Mouse (Mus musculus) kidney, adult 11 months (tissue): ENCODE measurements at regions not wholly inside any gene's neighbourhood (a gene's known extent, or its start where the extent isn't known, plus 50 kb on each side); places are given as distances from the start of the nearest gene placed in this dataset.
"Not testable (repeated sequence)": the region's sequence is repeated elsewhere in the genome, so short reads cannot be mapped to it uniquely, and the experiment has no call there.

Source experiments
- DNase-seq: peaks from one replicate; pipeline ENCODE4 v3.0.0; 2022

GRCm38 (mm10) chr3:16533643-16534042, 527.4 kb upstream of the Gm5150 start:
- no peak for DNase-seq

GRCm38 (mm10) chr3:16527511-16527910, 521.3 kb upstream of the Gm5150 start:
- not testable (repeated sequence) for DNase-seq

- DNase-seq = not testable (repeated sequence)
These were observed 482.2 kb upstream of the Gm5150 start for GRCm38 (mm10) chr3:16488431-16488830.

GRCm38 (mm10) chr3:16482750-16483149, 476.5 kb upstream of the Gm5150 start:
- DNase-seq = no peak

GRCm38 (mm10) chr3:16471360-16471759, 465.1 kb upstream of the Gm5150 start:
- no peak for DNase-seq

- no peak for DNase-seq
These were observed 460.2 kb upstream of the Gm5150 start for GRCm38 (mm10) chr3:16466388-16466787.

GRCm38 (mm10) chr3:16465357-16465756, 459.1 kb upstream of the Gm5150 start:
- no peak for DNase-seq

GRCm38 (mm10) chr3:16464301-16464700, 458.1 kb upstream of the Gm5150 start:
- DNase-seq = peak; percentile 6

- no peak for DNase-seq
These were observed 426.8 kb upstream of the Gm5150 start for GRCm38 (mm10) chr3:16433033-16433432.

GRCm38 (mm10) chr3:16431819-16432115, 425.5 kb upstream of the Gm5150 start:
- DNase-seq = no peak

GRCm38 (mm10) chr3:16431082-16431818, 425.0 kb upstream of the Gm5150 start:
- no peak for DNase-seq
